Mouse (Mus musculus): Measurements from ENCODE around the gene Chga. TPM values are rescaled to one million over a fixed set of nuclear protein-coding genes. Genes with fewer than 3 reads are reported as not detected.

Chga gene
- total RNA-seq, 2 experiments from 2014 or later: 1,052 to 1,140 TPM

DNA sequence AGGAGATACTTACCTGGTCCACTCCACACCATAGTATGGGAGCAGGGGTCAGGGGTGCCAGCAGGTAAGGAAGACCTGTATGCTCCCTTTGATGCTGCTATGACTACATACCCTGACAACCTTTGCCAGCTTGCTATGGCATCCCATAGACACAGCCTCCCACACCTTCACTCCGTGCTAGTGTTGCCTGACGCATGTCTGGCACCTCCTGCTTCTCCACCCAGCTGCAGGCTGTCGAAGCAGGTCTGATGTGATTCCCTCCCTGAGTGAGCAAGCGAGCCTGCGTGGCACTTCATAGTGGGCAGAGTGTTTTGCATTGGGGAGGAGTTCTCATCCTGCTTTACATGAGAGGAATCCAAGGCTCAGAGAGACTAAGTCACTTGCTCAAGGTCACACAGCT is 2.6 kb downstream of the Chga start:
- no peak for DNase-seq

GRCm38 (mm10) chr12:102565086-102565485 is 10.3 kb downstream of the Chga start:
- no peak for DNase-seq

- DNase-seq: no peak
Measured at GRCm38 (mm10) chr12:102566951-102567350, 12.2 kb downstream of the Chga start.

GRCm38 (mm10) chr12:102568219-102568618 is 13.4 kb downstream of the Chga start:
- DNase-seq: no peak

GRCm38 (mm10) chr12:102570111-102570510 is 15.3 kb downstream of the Chga start:
- no peak for DNase-seq

GRCm38 (mm10) chr12:102570734-102571133 is 16.0 kb downstream of the Chga start:
- DNase-seq: peak; percentile 41

- DNase-seq: no peak
Measured at GRCm38 (mm10) chr12:102571666-102572065, 16.9 kb downstream of the Chga start.

GRCm38 (mm10) chr12:102573036-102573435 is 18.3 kb downstream of the Chga start:
- DNase-seq: no peak

DNA sequence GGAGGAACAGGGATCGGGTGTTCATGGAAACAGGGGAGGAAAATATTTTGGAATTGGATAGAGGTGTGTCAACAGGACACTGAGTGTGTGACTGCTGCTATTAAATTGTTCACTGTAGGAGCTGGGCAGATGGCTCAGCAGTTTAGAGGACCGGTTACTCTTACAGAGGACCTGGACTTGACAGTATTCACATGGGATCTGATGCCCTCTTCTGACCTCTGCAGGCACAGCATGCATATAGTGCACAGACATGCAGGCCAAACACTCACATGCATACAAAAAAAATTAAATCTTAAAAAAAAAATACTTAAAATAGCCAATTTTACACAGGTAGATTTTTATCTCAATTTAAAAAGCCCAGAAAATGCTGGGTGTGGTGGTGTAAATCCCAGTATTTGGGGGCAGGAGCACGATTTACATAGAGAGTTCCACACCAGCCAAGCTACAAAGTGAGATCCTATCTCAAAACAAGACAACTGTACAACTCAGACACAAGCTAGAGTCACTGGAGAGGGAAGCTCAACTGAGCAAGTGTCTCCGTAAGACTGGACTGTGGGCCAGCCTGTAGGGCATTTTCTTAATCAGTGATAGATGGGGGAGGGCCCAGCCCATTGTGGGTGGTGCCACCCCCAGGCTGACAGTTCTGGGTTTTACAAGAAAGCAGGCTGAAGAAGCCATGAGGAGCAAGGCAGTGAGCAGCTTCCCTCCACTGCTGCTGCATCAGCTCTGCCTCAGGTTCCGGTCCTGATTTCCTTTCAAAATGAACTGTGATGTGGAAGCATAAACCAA is 21.0 kb downstream of the Chga start:
- DNase-seq: no peak

- no peak for DNase-seq
Measured at GRCm38 (mm10) chr12:102576659-102577398, 22.1 kb downstream of the Chga start.

DNA sequence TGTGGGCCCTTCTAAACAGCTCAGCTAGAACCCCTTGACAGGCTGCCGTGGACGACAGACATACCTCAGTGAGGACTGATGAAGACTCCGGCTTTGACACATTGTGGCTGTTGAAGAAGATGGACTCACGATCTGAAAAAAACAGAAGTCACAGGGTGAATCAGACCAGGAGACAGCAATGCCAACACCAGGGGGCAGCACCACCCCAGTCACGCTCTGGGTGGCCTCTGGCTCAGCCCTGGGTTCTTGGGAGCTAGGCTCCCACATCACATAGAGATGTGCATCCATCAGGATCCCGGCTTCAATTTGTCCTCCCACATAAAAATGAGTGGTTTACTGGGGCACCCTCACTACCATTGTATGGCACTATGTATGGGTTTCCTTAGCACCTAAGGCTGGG is 24.3 kb downstream of the Chga start:
- DNase-seq: peak; percentile 92

GRCm38 (mm10) chr12:102581579-102582196 is 26.9 kb downstream of the Chga start:
- DNase-seq: no peak

DNA sequence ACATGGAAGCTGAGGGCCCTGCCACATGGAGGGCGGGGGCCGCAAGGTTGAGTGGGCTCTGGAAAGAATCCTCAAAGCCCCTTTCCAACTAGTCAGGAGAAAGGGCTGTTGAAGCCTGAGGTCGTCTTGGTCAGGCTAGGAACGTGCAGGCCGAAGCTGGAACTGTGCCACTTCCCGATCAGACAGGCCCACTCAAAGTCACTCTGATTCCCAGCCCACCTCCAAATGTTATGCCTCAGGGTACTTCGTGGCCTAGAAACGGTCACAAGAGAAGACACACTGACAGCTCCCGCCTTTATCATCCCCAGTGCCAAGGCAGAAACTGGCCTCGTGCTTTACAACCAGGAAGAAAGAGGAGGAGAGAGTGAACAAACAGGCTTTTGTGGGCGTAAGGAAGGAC is 27.7 kb downstream of the Chga start:
- DNase-seq: no peak

- DNase-seq: no peak
Measured at GRCm38 (mm10) chr12:102585390-102585789, 30.6 kb downstream of the Chga start.

DNA sequence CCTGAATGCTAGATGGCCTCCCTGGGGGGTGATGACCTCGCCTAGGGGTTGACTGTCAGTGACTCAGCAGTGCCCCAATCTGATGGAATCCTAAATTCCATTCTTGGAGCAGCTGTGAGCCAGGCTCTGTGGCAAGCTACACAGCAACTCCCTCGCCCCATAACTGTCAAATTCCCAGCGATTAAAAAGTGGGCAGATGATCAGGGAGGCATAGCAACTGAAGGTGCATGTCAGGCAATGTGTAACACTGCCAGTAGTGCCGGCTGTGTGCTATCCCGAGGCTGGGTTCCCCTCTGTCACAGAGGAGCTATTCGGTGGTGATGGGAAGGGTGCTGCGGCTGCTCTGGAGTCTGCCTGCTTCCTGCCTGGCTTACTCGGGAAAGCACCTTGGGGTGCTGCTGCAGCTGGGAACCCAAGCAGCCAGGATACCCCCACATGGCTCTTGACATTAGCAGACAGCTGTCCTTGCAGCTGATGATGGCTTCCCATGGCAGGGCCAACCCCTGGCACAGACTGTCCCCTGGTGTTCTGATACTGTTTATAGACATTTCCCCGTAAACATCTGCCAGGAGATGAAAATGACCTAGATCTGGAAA is 31.6 kb downstream of the Chga start:
- no peak for DNase-seq

DNA sequence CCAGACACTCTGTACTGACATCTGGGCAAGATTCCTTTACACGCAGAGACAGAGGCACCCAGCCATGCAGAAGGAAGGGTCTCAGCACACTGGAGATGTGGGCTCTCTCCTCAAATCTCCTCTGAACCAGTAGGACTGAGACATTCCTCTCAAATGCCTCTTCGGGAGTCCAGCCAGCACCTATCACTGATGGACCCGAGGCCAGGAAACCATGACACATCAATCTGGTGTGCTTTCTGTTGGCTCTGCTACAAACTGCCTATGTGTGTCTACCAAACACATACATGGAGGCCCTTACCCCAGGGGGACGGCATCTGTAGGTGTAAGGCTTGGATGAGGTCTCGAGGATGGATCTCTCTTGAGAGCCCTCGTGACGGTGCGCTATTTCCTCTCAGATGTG is 32.3 kb downstream of the Chga start:
- DNase-seq: no peak

GRCm38 (mm10) chr12:102590711-102591360 is 36.1 kb downstream of the Chga start:
- DNase-seq: no peak

GRCm38 (mm10) chr12:102593699-102594098 is 38.9 kb downstream of the Chga start:
- DNase-seq: peak; percentile 74

DNA sequence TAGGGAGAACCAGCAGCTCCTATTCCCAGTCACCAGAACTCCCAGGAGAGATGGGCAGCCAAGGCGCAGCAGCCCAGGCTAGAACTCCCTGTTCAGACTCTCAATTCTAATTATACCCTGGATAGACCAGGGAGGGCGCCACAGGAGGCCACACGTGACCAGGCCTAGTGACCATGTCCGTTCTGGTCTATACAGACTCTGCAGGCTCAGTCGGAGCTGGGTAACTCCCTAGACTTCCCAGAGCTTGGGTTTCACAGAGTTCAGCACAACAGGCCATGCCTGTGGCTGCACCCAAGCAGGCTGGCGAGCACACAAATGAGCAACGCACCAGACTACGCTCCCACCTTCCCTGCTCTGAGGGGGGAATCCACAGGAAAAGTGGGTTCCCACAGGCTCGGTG is 39.9 kb downstream of the Chga start:
- DNase-seq: no peak

DNA sequence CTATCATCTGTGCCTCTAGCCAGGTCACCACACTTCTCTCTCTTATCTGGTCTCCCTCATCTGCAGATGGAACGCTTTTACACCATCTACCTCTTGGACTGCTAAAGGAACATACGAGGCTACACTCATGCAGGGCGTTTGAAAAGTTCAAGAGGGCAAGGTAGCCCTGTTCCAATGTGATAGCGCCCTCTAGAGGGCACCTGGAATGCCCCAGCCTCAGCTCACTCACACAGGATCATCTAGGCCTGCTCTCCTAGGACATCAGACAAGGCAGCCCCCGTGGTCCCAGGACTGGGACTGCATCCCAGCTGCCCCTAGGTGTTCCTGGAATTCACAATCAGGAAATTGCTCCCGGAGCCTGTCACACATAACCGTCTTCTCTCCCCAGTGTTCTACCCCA is 41.6 kb downstream of the Chga start:
- no peak for DNase-seq

DNA sequence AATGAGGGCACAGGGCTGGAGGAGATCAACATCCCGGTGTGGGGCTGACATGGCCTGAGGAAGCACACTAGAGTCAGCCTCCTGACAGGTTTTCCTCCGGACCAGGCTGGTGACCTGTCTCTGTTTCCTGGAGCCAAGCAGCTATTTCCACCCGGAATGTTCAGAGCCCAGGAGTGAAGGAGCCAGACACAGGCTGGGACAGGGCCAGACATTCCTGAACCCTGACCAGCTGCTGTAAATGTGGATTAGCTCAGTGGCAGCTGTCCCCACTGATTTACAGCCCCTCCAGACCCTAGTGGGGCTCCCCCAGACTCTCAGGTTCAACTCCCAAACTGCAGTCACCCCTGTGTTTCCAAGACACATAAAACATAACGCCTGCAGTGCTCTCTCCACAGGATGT is 42.7 kb downstream of the Chga start:
- peak; percentile 39 for DNase-seq

GRCm38 (mm10) chr12:102598535-102598934 is 43.8 kb downstream of the Chga start:
- DNase-seq: no peak

Measured in adrenal gland, postnatal 10 days (tissue).